Mouse (Mus musculus): ENCODE data around the gene Rnd3. TPM values are rescaled to one million over a fixed set of nuclear protein-coding genes. Genes with fewer than 3 reads are reported as not detected.

Gene Rnd3
- polyA plus RNA-seq, 1 experiment from 2014 or later = 40.4 TPM

- H3K9ac ChIP-seq (ENCODE audit: low read depth, low read length) = no peak overlapping the region
- no peak for ATAC-seq (replicated peaks; ENCODE audit: insufficient number of reproducible peaks, low FRiP score, low TSS enrichment)
- H3K27me3 ChIP-seq (ENCODE audit: control insufficient read depth, insufficient read depth, low read length) = no peaks in the 10 kb centered on the region
- no peak overlapping the region for H3K4me2 ChIP-seq
- no peaks in the 10 kb centered on the region for H3K9me3 ChIP-seq (replicated peaks; ENCODE audit: control insufficient read depth, low read length)
- H3K4me1 ChIP-seq (ENCODE audit: control insufficient read depth, insufficient read depth, low read length) = peaks cover 2% of the 10 kb centered on the region; the same call in 1 of the 2 replicates
- WGBS (ENCODE audit: insufficient replicate concordance) = 82% methylated on average over 11 of the region's 11 CpGs
- no peak overlapping the region for H3K27ac ChIP-seq (ENCODE audit: low read depth, low read length)
- no peaks in the 10 kb centered on the region for H3K36me3 ChIP-seq (ENCODE audit: control insufficient read depth, insufficient read depth, low read length)
- no peak overlapping the region for H3K4me3 ChIP-seq (ENCODE audit: low read depth, low read length)
These were observed 63.8 kb downstream of the Rnd3 start for GRCm38 (mm10) chr2:51085155-51085554.

GRCm38 (mm10) chr2:51082714-51083351 lies 66.1 kb downstream of the Rnd3 start:
- Histone ChIP-seq H3K36me3 (ENCODE audit: control insufficient read depth, insufficient read depth, low read length) (no peaks in the 10 kb centered on the region), H3K9me3 (replicated peaks; ENCODE audit: control insufficient read depth, low read length) (no peaks in the 10 kb centered on the region), H3K4me1 (ENCODE audit: control insufficient read depth, insufficient read depth, low read length) (peaks cover 2% of the 10 kb centered on the region; the same call in 1 of the 2 replicates), H3K4me3 (ENCODE audit: low read depth, low read length) (no peak overlapping the region), H3K4me2 (no peak overlapping the region), H3K27ac (ENCODE audit: low read depth, low read length) (no peak overlapping the region), H3K9ac (ENCODE audit: low read depth, low read length) (no peak overlapping the region), H3K27me3 (ENCODE audit: control insufficient read depth, insufficient read depth, low read length) (no peaks in the 10 kb centered on the region)
- no peak for ATAC-seq (replicated peaks; ENCODE audit: insufficient number of reproducible peaks, low FRiP score, low TSS enrichment)
- WGBS (ENCODE audit: insufficient replicate concordance) = 74% methylated on average over 13 of the region's 13 CpGs

Measured in heart, embryonic 11.5 days (tissue).